Mouse (Mus musculus) T-helper 2 cell (primary cell): ENCODE results near the gene Hepacam2.
"Not testable (repeated sequence)": the region's sequence is repeated elsewhere in the genome, so short reads cannot be mapped to it uniquely, and the experiment has no call there.

Source experiments
- in situ Hi-C: fragments of 300-600 bp; cut with MboI, MseI; formaldehyde crosslinking; loops from one replicate; pipeline ENCODE4 v1.15.1; 2025; ENCODE audit warnings: high pct_unique_total_duplicates

Gene Hepacam2

GRCm38 (mm10) chr6:3468627-3469026, 29.5 kb downstream of the Hepacam2 start:
- in situ Hi-C loops: no loop called here

GRCm38 (mm10) chr6:3463594-3463993, 34.5 kb downstream of the Hepacam2 start:
- in situ Hi-C loops: no loop called here

DNA sequence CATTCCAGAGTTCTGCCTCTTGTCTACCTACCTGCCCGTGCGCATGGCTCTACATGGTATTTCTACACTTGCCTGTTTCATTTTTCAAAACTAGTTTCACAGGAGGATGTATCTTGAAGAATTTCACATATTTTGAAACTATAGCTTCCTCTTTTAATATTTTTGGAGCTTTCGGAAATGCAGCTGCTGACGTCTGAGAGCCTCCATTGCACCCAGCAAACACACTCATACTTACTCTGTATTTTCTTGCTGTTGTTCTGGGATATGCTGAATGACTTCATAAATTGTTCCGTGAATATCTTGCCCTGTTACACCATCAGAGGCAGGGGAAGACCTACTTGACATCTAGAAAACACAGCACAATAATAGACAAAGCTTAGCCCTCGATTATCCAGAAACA, 35.1 kb downstream of the Hepacam2 start:
- in situ Hi-C loops: no loop called here

DNA sequence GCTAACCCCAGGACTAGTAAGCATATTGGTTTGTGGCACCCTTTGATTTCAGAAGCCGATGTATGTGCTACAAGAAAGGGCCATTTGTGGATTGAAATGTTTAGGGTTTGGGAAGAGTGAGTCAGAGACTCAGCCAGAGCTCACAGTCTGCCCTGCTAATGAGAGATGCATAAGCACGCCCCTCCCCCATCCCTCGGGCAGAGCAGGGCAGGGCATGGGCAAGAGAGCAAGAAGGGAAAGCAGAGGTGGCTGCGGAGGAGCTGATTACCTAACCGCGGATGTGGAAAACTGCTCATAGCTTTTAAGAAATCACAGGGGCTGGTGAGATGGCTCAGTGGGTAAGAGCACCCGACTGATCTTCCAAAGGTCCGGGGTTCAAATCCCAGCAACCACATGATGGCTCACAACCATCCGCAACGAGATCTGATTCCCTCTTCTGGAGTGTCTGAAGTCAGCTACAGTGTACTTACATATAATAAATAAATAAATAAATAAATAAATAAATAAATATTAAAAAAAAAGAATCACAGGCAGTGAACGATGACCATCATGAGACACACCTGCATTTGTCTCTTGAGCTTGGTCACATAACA, 42.1 kb downstream of the Hepacam2 start:
- in situ Hi-C loops: no loop called here

DNA sequence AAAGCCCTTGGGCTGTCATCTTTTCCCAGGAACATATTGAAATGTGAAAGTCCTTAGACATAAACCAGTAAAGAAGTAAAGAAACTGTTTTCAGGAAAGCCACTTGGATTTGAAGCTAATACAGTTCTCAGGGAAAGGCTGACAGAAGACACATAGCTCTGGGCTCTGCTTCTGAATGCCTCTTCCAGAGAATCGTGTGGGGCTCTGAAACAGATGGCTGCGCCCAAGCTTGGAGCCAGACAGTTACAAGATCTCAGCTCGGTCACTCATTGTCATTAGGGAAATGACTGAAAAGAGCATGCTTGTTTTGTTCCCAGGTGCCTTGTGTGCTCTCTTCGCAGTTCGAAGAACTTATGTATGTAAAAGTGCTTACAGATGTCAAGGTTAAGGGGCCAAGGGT, 43.7 kb downstream of the Hepacam2 start:
- in situ Hi-C loops: no loop called here

- in situ Hi-C loops: no loop called here
Observed at GRCm38 (mm10) chr6:3447404-3447803, 50.7 kb downstream of the Hepacam2 start.

DNA sequence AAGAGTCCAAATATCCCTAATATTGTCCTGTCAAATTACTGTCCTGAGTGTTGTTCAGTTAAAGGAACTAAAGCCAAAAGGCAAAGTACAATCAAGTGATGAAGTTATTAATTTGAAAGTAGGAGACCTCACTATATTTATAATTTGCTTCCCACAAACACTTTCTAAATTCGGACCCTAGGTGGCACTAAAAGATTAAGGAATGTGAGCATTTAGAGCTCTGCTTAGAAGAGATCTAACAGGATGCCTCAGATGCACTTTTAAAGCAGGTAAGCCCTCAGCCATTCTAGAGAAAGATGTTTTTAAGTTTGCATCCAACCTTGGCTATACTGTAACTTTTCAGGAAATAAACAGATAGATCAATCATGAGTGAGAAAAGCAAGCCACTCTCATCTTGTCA, 54.2 kb downstream of the Hepacam2 start:
- in situ Hi-C loops: no loop called here

- in situ Hi-C loops: no loop called here
Observed at GRCm38 (mm10) chr6:3436087-3436486, 62.0 kb downstream of the Hepacam2 start.

- in situ Hi-C loops: not testable (repeated sequence)
Observed at GRCm38 (mm10) chr6:3430976-3431375, 67.1 kb downstream of the Hepacam2 start.

GRCm38 (mm10) chr6:3427047-3427446, 71.1 kb downstream of the Hepacam2 start:
- in situ Hi-C loops: no loop called here

DNA sequence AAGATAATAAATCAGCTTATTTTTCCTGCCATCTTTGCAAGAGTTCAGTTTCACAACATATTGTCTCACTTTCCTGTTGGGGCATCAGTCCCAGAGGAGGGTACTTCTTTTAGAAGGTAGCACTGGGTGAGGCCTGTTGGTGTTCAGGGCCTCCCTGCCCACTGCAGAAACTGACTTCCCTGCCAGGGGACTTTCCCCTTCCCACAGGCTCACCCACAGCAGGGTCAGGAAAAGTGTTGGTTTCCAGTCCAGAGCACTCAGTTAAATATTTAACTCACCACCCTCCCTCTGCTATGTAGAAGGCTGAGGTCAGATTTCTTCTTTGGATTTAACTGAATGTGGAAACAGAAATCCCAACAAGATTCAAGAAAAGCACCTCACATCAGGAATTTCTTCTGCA, 72.8 kb downstream of the Hepacam2 start:
- in situ Hi-C loops: not testable (repeated sequence)

- in situ Hi-C loops: not testable (repeated sequence)
Observed at GRCm38 (mm10) chr6:3424613-3425277, 73.4 kb downstream of the Hepacam2 start.
